Mouse (Mus musculus): Measurements from ENCODE around the gene Jmjd6.

Jmjd6 gene

GRCm38 (mm10) chr11:116807116-116807515, 36.1 kb downstream of the Jmjd6 start:
- in situ Hi-C loops (cut with MseI, MboI), result loop anchor here (5.0 kb wide), 2 partner anchors 160 to 165 kb away; no protein-coding TSS in a partner anchor

GRCm38 (mm10) chr11:116806136-116807071, 36.8 kb downstream of the Jmjd6 start:
- in situ Hi-C loops (cut with MseI, MboI), result loop anchor here (5.0 kb wide), 2 partner anchors 159 to 164 kb away; no protein-coding TSS in a partner anchor

GRCm38 (mm10) chr11:116802709-116803108, 40.5 kb downstream of the Jmjd6 start:
- in situ Hi-C loops (cut with MseI, MboI), result no loop called here

GRCm38 (mm10) chr11:116801106-116801505, 42.1 kb downstream of the Jmjd6 start:
- in situ Hi-C loops (cut with MseI, MboI), result no loop called here

GRCm38 (mm10) chr11:116799364-116799763, 43.9 kb downstream of the Jmjd6 start:
- in situ Hi-C loops (cut with MseI, MboI), result no loop called here
